Mouse (Mus musculus): ENCODE measurements around the gene Sh3bgrl3.

GRCm38 (mm10) chr4:134114038-134114437 lies 14.6 kb downstream of the Sh3bgrl3 start:
- TF ChIP-seq POLR2A (IDR thresholded peaks at IDR 0.05; ENCODE audit: extremely low read depth, insufficient read depth, low read length) (no peak), CTCF (IDR thresholded peaks at IDR 0.05; ENCODE audit: low read depth, low read length) (no peak)
